Mouse (Mus musculus): ENCODE measurements around the gene Ankrd54. TPM values are rescaled to one million over a fixed set of nuclear protein-coding genes. Genes with fewer than 3 reads are reported as not detected.

The Ankrd54 gene
- 60.7 and 67.3 TPM in 2 replicates for polyA plus RNA-seq (2012; rRNA removed)

DNA sequence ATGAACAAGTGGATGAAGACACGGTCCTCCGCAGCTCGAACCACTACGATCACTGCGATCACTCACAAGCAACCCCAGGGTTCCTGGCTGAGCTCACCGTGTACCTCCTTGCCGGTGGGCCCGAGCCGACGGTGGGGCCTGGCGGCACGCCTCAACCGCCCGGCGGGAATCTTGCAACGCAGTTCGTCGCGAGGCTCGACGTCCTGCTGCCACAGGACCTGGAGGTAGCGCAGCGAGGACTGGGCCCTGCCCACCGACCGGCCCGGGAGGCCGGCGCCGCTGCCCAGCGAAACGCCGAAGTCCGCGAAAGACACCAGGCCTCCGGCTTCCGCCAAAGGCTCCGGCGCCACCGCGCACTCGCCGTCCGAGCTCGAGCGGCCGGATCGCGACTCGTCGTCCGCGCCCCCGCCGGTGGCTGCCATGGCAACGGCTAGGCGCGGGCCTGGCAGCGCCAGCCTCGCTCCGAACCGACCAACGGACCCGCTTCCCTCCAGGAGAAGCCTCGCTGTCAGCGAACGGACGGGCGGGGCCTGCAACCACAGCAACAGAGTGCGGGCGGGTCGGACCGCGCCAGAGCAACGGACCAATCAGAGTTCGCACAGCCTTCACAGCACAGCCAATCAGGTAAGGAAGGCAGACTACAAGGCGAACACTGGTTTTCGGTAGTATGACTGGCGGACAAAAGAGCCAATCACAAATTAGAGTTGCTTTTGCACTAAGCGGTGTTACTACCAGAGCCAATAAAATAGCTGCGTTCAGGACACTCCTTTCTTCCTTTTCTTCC lies at the start of gene Ankrd54:
Ankrd54 (minus strand) TSS at position 518 of the 784 bp plus-strand sequence.
- DNase-seq = peak; percentile 95
- peak within 1 kb of the TSS; percentile 66 for H3K4me3 ChIP-seq (replicated peaks; ENCODE audit: extremely low read depth, low read depth, low read length)
- WGBS = under 1% methylated on average over 80 of the region's 80 CpGs
- peak; percentile 80; the same call in 1 of the 2 replicates for TF ChIP-seq POLR2A (IDR thresholded peaks at IDR 0.05; ENCODE audit: borderline replicate concordance, extremely low read depth, low read depth, low read length)
- TF ChIP-seq CTCF (IDR thresholded peaks at IDR 0.05; ENCODE audit: insufficient read depth, low read length) = no peak
- H3K4me1 ChIP-seq (ENCODE audit: control insufficient read depth, insufficient read depth, low read length) = peaks cover 2% of the 10 kb centered on the region; the same call in 1 of the 2 replicates

DNA sequence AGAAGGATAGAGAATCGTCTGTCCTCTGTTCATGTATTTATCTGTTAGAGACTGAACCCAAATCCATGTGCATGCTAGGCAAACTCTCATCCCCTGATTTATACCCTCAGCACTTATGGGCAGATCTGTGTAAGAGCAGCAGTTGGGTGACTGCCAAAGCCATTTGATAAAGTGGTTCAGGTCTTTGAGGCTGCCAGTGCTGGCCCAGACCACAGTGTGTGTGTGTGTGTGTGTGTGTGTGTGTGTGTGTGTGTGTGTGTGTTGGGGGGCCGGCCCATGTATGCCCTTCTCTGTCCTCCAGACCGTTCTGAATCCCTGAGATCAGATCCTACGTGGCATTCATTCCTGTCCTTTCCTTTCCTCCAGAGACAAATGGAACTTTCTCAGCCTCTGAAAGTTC lies 49.1 kb upstream of the Ankrd54 start:
- 37% methylated on average over 4 of the region's 4 CpGs for WGBS
- Histone ChIP-seq H3K4me1 (ENCODE audit: control insufficient read depth, insufficient read depth, low read length) (peaks cover 10% of the 10 kb centered on the region), H3K4me3 (replicated peaks; ENCODE audit: extremely low read depth, low read depth, low read length) (no peak overlapping the region)
- no peak for DNase-seq
- TF ChIP-seq POLR2A (IDR thresholded peaks at IDR 0.05; ENCODE audit: borderline replicate concordance, extremely low read depth, low read depth, low read length) (no peak), CTCF (IDR thresholded peaks at IDR 0.05; ENCODE audit: insufficient read depth, low read length) (no peak)

DNA sequence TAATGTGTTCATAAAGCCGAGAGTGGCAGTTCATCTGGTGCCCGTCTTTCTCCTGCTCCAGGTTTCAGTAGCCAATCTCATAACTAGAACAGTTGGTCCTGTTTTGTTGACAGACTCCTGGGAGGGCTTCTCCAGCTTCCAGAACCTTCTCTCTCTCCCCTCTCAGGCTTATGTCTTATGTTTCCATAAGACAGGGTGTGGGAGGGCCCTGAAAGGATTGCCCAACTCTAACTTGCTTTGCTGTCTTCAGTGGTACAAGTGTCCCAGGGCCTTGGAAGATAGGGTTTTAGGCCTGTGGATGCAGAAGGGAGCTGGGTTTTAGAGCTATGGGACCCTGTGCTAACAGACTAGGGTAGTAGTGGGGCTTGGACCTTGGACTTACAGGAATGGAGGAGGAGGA lies 47.8 kb upstream of the Ankrd54 start:
- no peak for TF ChIP-seq POLR2A (IDR thresholded peaks at IDR 0.05; ENCODE audit: borderline replicate concordance, extremely low read depth, low read depth, low read length)
- no peak for TF ChIP-seq CTCF (IDR thresholded peaks at IDR 0.05; ENCODE audit: insufficient read depth, low read length)
- Histone ChIP-seq H3K4me3 (replicated peaks; ENCODE audit: extremely low read depth, low read depth, low read length) (no peak overlapping the region), H3K4me1 (ENCODE audit: control insufficient read depth, insufficient read depth, low read length) (peaks cover 10% of the 10 kb centered on the region)
- DNase-seq = no peak
- 57% methylated on average over 2 of the region's 2 CpGs for WGBS

DNA sequence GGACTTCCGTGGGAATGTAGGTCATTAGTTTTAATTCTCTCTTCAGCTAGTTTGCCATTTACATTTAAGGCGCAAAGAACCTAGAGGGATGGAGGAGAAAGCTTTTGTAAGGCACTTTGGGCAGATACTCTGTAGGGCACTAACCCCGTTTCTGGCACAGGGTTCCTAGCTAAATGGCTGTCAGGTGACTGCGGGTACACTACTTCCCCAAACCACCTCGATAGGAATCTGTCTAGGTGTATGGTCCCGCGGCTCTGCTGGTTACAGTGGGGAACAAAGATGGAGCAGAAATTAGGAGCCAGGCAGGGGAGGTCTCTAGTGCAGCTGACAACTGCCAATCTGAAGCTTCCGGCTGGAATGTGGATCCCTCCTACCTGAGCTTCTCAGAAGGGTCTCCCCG lies 47.3 kb upstream of the Ankrd54 start:
- peak overlapping the region; percentile 83 for H3K4me3 ChIP-seq (replicated peaks; ENCODE audit: extremely low read depth, low read depth, low read length)
- WGBS = 18% methylated on average over 9 of the region's 9 CpGs
- TF ChIP-seq POLR2A (IDR thresholded peaks at IDR 0.05; ENCODE audit: borderline replicate concordance, extremely low read depth, low read depth, low read length) (no peak), CTCF (IDR thresholded peaks at IDR 0.05; ENCODE audit: insufficient read depth, low read length) (no peak)
- peaks cover 10% of the 10 kb centered on the region for H3K4me1 ChIP-seq (ENCODE audit: control insufficient read depth, insufficient read depth, low read length)
- no peak for DNase-seq

DNA sequence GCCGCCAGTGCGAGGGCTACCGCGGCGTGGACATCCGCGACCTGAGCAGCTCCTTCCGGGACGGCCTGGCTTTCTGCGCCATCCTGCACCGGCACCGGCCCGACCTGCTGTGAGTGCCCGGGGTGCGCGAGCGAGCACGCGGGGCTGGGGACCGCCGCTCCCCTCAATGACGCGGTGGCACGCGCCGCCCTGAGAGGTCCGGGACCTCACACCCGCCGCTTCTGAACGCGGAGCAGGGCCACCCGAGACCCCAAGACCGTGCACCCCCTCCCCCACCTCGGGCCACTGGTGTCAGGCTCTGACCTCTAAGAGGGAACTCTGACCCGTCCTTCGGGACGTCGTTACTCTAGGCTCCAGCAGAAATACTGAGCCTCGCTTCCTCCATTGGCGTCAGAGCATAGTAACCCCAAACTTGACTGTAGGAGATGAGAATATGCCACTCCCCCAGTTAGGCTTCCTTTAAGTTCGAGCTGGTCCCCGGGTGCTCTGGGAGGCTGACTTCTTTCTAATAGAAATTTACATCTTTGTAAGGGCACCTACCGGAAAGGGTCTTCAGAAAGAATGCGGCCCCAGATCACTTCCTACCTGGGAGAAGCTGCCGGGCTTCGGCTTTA lies 46.7 kb upstream of the Ankrd54 start:
- TF ChIP-seq POLR2A (IDR thresholded peaks at IDR 0.05; ENCODE audit: borderline replicate concordance, extremely low read depth, low read depth, low read length) = no peak
- no peak for TF ChIP-seq CTCF (IDR thresholded peaks at IDR 0.05; ENCODE audit: insufficient read depth, low read length)
- peaks cover 10% of the 10 kb centered on the region for H3K4me1 ChIP-seq (ENCODE audit: control insufficient read depth, insufficient read depth, low read length)
- WGBS = 1% methylated on average over 46 of the region's 46 CpGs
- DNase-seq = no peak
- H3K4me3 ChIP-seq (replicated peaks; ENCODE audit: extremely low read depth, low read depth, low read length) = peak overlapping the region; percentile 83

DNA sequence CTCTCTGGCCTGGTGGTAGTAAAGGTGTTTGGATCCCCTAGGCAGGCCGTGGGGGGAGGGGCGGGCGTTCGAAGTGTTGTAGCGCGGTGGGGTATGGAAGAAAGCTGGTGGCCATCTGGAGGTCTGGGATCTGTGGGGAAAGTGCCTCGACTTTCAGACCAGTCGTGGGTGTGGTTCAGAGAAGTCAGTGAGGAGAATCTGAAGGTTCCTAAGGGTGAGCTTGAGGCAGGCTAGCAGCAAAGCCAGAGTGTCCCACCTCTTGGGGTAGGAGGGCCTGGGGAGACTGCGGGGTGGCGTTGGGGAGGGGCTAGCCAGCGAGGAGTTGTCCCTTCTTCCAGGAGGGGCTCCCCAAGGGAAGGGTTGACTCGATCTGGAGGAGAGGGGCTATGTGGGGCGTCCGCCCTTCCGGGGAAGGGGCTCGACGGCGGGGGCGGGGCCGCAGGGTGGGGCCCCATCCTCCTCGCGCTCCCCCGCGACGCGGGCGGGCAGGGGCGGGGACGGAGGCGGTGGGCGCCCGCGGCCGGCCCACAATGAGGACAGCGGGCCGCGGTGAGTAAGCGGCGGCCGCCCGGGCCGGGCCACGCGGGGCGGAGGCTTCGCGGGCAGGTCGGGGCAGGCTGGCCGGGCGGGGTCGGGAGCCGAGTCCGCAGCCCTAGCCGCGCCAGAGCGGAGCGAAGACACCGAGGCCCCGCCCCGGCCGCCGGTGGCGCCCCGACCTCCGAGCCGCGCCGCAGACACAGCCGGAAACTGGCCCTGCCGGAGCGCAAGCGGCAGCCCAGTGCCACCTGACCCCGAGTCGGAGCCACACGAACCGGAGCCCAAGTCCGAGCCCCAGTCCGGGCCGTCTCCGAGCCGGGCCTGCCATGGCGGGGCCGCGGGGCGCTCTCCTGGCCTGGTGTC lies 46.0 kb upstream of the Ankrd54 start, which contains the start of gene Micall1:
Micall1 (plus strand) TSS at position 478 of the 900 bp plus-strand sequence.
- TF ChIP-seq POLR2A (IDR thresholded peaks at IDR 0.05; ENCODE audit: borderline replicate concordance, extremely low read depth, low read depth, low read length) (peak; percentile 52; the same call in 1 of the 2 replicates), CTCF (IDR thresholded peaks at IDR 0.05; ENCODE audit: insufficient read depth, low read length) (no peak)
- DNase-seq = peak; percentile 75
- 1% methylated on average over 80 of the region's 85 CpGs for WGBS
- Histone ChIP-seq H3K4me1 (ENCODE audit: control insufficient read depth, insufficient read depth, low read length) (peaks cover 10% of the 10 kb centered on the region), H3K4me3 (replicated peaks; ENCODE audit: extremely low read depth, low read depth, low read length) (peak within 1 kb of the TSS; percentile 83)

DNA sequence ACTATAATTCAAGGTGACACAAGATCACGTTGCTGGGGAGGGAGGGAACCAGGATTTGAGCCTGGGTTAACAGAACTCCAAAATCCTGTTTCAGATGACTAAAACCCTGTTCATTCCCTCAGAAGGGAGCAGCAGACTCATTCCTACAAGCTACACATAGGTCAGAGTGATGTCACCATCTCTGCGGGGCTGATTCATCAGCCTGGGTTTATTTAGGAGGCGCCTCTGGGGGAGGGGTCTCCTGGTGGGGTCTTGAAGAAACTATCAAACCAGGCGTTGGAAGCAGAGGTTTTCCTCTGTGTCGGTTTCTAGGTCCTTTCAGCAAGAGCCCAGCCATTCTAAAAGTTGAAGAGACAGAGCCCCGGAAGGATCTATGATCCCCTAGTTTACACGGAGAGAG lies 45.3 kb upstream of the Ankrd54 start:
- WGBS = 32% methylated on average over 7 of the region's 7 CpGs
- no peak for DNase-seq

DNA sequence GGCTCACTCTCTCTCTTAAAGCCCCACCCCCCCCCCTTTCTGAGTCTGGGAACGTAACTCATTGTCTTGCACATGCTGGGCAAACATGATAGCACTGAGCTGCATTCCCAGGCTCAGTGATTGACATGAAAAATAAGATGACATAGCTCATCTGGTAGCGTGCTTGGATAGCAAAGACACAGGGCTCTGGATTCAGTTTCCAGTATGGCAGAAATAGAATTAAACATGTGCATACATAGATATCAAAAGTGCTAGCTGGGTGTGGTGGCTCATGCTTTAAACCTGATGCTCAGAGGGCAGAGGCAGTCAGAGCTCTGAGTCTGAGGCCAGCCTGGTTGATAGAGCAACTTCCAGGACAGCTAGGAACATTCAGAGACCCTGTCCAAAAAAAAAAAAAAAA lies 43.1 kb upstream of the Ankrd54 start:
- no peak for DNase-seq
- TF ChIP-seq POLR2A (IDR thresholded peaks at IDR 0.05; ENCODE audit: borderline replicate concordance, extremely low read depth, low read depth, low read length) (no peak), CTCF (IDR thresholded peaks at IDR 0.05; ENCODE audit: insufficient read depth, low read length) (no peak)
- Histone ChIP-seq H3K4me1 (ENCODE audit: control insufficient read depth, insufficient read depth, low read length) (peaks cover 6% of the 10 kb centered on the region), H3K4me3 (replicated peaks; ENCODE audit: extremely low read depth, low read depth, low read length) (no peak overlapping the region)
- WGBS = 55% methylated on average over 2 of the region's 2 CpGs

More for the DNA sequence above, 45.3 kb upstream of the Ankrd54 start:
- no peak overlapping the region for H3K4me3 ChIP-seq (replicated peaks; ENCODE audit: extremely low read depth, low read depth, low read length)
- peaks cover 10% of the 10 kb centered on the region for H3K4me1 ChIP-seq (ENCODE audit: control insufficient read depth, insufficient read depth, low read length)
- TF ChIP-seq CTCF (IDR thresholded peaks at IDR 0.05; ENCODE audit: insufficient read depth, low read length) (no peak), POLR2A (IDR thresholded peaks at IDR 0.05; ENCODE audit: borderline replicate concordance, extremely low read depth, low read depth, low read length) (no peak)

DNA sequence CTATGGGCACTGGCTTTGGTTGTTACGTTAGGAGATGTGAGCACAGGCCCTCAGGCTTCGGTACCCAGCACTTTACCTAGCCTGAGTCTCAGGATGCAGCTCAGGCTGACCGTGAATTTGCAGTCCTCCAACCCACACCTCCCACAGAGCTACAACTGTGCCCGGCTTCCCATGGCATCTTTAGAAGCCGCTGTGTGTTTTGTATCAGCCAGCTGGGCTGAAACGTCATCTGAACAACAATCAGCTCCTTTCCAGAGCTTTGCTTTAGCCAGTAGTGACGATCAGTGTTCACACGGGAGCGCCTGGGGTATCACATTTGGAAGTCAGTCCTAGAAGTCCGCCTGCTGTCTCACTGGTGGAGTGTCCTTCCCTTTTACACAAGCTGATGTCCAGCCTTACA lies 40.6 kb upstream of the Ankrd54 start:
- TF ChIP-seq POLR2A (IDR thresholded peaks at IDR 0.05; ENCODE audit: borderline replicate concordance, extremely low read depth, low read depth, low read length) = no peak
- no peak for TF ChIP-seq CTCF (IDR thresholded peaks at IDR 0.05; ENCODE audit: insufficient read depth, low read length)
- 85% methylated on average over 10 of the region's 10 CpGs for WGBS

More for the DNA sequence above, 40.6 kb upstream of the Ankrd54 start:
- Histone ChIP-seq H3K4me3 (replicated peaks; ENCODE audit: extremely low read depth, low read depth, low read length) (no peak overlapping the region), H3K4me1 (ENCODE audit: control insufficient read depth, insufficient read depth, low read length) (peaks cover 9% of the 10 kb centered on the region)
- no peak for DNase-seq
